Mouse (Mus musculus): ENCODE data around the gene Adat1. TPM values are rescaled to one million over a fixed set of nuclear protein-coding genes. Genes with fewer than 3 reads are reported as not detected.

Adat1 gene
- polyA plus RNA-seq (2012; rRNA removed), result 3.2 and 3.5 TPM in 2 replicates

GRCm38 (mm10) chr8:111992013-111992702 lies at the start of gene Adat1:
Gene Adat1, minus strand, starts transcription at chr8:111992302.

GRCm38 (mm10) chr8:112014936-112015335 lies 22.8 kb upstream of the Adat1 start, which contains the start of gene Gm6793:
Gene Gm6793, minus strand, starts transcription at chr8:112015036.

GRCm38 (mm10) chr8:112010997-112011815 lies 19.1 kb upstream of the Adat1 start, which contains the start of the genes Kars and Terf2ip:
Gene Kars, minus strand, starts transcription at chr8:112011323.
Gene Terf2ip, plus strand, starts transcription at chr8:112011398.

GRCm38 (mm10) chr8:111940171-111941100 lies 51.7 kb downstream of the Adat1 start, which contains the start of gene Gabarapl2:
Gene Gabarapl2, plus strand, starts transcription at chr8:111940703.

GRCm38 (mm10) chr8:111933348-111934076 lies 58.6 kb downstream of the Adat1 start, which contains the start of gene Tmem231:
Gene Tmem231, minus strand, starts transcription at chr8:111933881.

Other genes starting within 250 kb of the Adat1 start
- 5.1 and 5.6 TPM in 2 replicates for gene Bcar1, start 248.5 kb downstream of the Adat1 start, polyA plus RNA-seq (2012; rRNA removed)
- gene Cfdp1, start 138.0 kb downstream of the Adat1 start, polyA plus RNA-seq (2012; rRNA removed), result 60.8 and 65.0 TPM in 2 replicates
- gene Tmem170, start 115.6 kb downstream of the Adat1 start, polyA plus RNA-seq (2012; rRNA removed), result 2.4 and 2.8 TPM in 2 replicates
- gene Chst5, start 81.9 kb downstream of the Adat1 start, polyA plus RNA-seq (2012; rRNA removed), result 0.06 TPM in 1 of 2 replicates, not detected in the other
- 1.3 and 1.5 TPM in 2 replicates for gene Tmem231, start 58.4 kb downstream of the Adat1 start, polyA plus RNA-seq (2012; rRNA removed)
- 48.9 and 58.8 TPM in 2 replicates for gene Gabarapl2, start 51.6 kb downstream of the Adat1 start, polyA plus RNA-seq (2012; rRNA removed)
- 58.6 and 65.9 TPM in 2 replicates for gene Kars, start 19.0 kb upstream of the Adat1 start, polyA plus RNA-seq (2012; rRNA removed)
- 4.1 and 4.5 TPM in 2 replicates for gene Terf2ip, start 19.1 kb upstream of the Adat1 start, polyA plus RNA-seq (2012; rRNA removed)
- 0.15 and 0.19 TPM in 2 replicates for gene Gm6793, start 22.7 kb upstream of the Adat1 start, polyA plus RNA-seq (2012; rRNA removed)